Mouse (Mus musculus) CH12.LX (cell line): ENCODE results near the gene Bloc1s1.

ENCODE experiments used
- BHLHE40 ChIP-seq: IDR thresholded peaks from 2 replicates; pipeline ENCODE4 v1.6.1; 2011; ENCODE audit warnings: mild to moderate bottlenecking, low read depth, low read length, improper control_type of control experiment
- CTCF ChIP-seq, 2 experiments: IDR thresholded peaks in 1 of 2; conservative IDR thresholded peaks in 1 of 2; 2 replicates each; pipeline ENCODE4 v1.5.1; 2011 to 2012; ENCODE audit warnings: low read depth in 2 of 2, low read length in 2 of 2, improper control_type of control experiment in 1 of 2, inconsistent platforms in 1 of 2, mild to moderate bottlenecking in 1 of 2, moderate library complexity in 1 of 2
- E2F4 ChIP-seq: IDR thresholded peaks from 2 replicates; pipeline ENCODE4 v1.6.1; 2011; ENCODE audit warnings: low read depth, low read length, improper control_type of control experiment; ENCODE audit not compliant: insufficient replicate concordance
- ELF1 ChIP-seq: IDR thresholded peaks from 2 replicates; pipeline ENCODE4 v1.6.1; 2014; ENCODE audit warnings: low read depth, mild to moderate bottlenecking, inconsistent platforms, low read length, improper control_type of control experiment
- EP300 ChIP-seq: IDR thresholded peaks from 2 replicates; pipeline ENCODE4 v1.6.1; 2011; ENCODE audit warnings: low read length, improper control_type of control experiment
- MAX ChIP-seq: IDR thresholded peaks from 2 replicates; pipeline ENCODE4 v1.6.1; 2011; ENCODE audit warnings: low read length, improper control_type of control experiment
- MEF2A ChIP-seq: IDR thresholded peaks from 2 replicates; pipeline ENCODE4 v1.6.1; 2014; ENCODE audit warnings: low read depth, mild to moderate bottlenecking, inconsistent platforms, low read length, improper control_type of control experiment, borderline replicate concordance
- POLR2A ChIP-seq: IDR thresholded peaks from 2 replicates; pipeline ENCODE4 v1.6.1; 2011; ENCODE audit warnings: low read depth, mild to moderate bottlenecking, improper control_type of control experiment, low read length
- TCF12 ChIP-seq: IDR thresholded peaks from 2 replicates; pipeline ENCODE4 v1.6.1; 2014; ENCODE audit warnings: low read depth, mild to moderate bottlenecking, inconsistent platforms, low read length, improper control_type of control experiment

- TF ChIP-seq POLR2A, result no peak
- no peak for TF ChIP-seq TCF12
- TF ChIP-seq CTCF (conservative IDR thresholded peaks at IDR 0.05 in 1 of 2, IDR thresholded peaks at IDR 0.05 in 1 of 2; ENCODE audit: low read depth in 2 of 2, low read length in 2 of 2), result no peak
- no peak for TF ChIP-seq MEF2A
- no peak for TF ChIP-seq MAX
- TF ChIP-seq ELF1, result no peak
- no peak for TF ChIP-seq EP300
- no peak for TF ChIP-seq BHLHE40
- TF ChIP-seq E2F4, result no peak
These were observed 10.3 kb upstream of the Bloc1s1 start for GRCm38 (mm10) chr10:128933976-128934721.
